Mouse (Mus musculus): ENCODE data around the gene Pqbp1.
"Not testable (repeated sequence)": the region's sequence is repeated elsewhere in the genome, so short reads cannot be mapped to it uniquely, and the experiment has no call there.

Pqbp1 gene

GRCm38 (mm10) chrX:7898880-7899874 lies at the start of gene Pqbp1, which contains the start of gene Timm17b:
Gene Pqbp1 (minus strand): TSS chrX:7899269.
Gene Timm17b (plus strand): TSS chrX:7899357.
- DNase-seq (ENCODE audit: extremely low spot score) = peak; percentile 83

- DNase-seq (ENCODE audit: extremely low spot score) = peak; percentile 91
Measured at GRCm38 (mm10) chrX:7947900-7948492, 48.9 kb upstream of the Pqbp1 start.

- DNase-seq (ENCODE audit: extremely low spot score) = no peak
Measured at GRCm38 (mm10) chrX:7947108-7947899, 48.2 kb upstream of the Pqbp1 start, which contains the start of gene Hdac6. Gene Hdac6 (minus strand): TSS chrX:7947889.

GRCm38 (mm10) chrX:7945618-7946017 lies 46.5 kb upstream of the Pqbp1 start:
- no peak for DNase-seq (ENCODE audit: extremely low spot score)

GRCm38 (mm10) chrX:7937667-7938066 lies 38.6 kb upstream of the Pqbp1 start:
- DNase-seq (ENCODE audit: extremely low spot score) = no peak

GRCm38 (mm10) chrX:7936874-7937273 lies 37.8 kb upstream of the Pqbp1 start:
- DNase-seq (ENCODE audit: extremely low spot score) = no peak

- no peak for DNase-seq (ENCODE audit: extremely low spot score)
Measured at GRCm38 (mm10) chrX:7928270-7928790, 29.3 kb upstream of the Pqbp1 start, which contains the start of gene Eras. Gene Eras (minus strand): TSS chrX:7928607.

- DNase-seq (ENCODE audit: extremely low spot score) = no peak
Measured at GRCm38 (mm10) chrX:7927116-7927515, 28.0 kb upstream of the Pqbp1 start.

GRCm38 (mm10) chrX:7926266-7926665 lies 27.2 kb upstream of the Pqbp1 start:
- DNase-seq (ENCODE audit: extremely low spot score) = no peak

- peak; percentile 18 for DNase-seq (ENCODE audit: extremely low spot score)
Measured at GRCm38 (mm10) chrX:7922032-7922431, 23.0 kb upstream of the Pqbp1 start.

GRCm38 (mm10) chrX:7919601-7920383 lies 20.7 kb upstream of the Pqbp1 start, which contains the start of gene Pcsk1n:
Gene Pcsk1n (plus strand): TSS chrX:7919822.
- peak; percentile 35 for DNase-seq (ENCODE audit: extremely low spot score)

- not testable (repeated sequence) for DNase-seq (ENCODE audit: extremely low spot score)
Measured at GRCm38 (mm10) chrX:7917960-7918359, 18.9 kb upstream of the Pqbp1 start.

GRCm38 (mm10) chrX:7915669-7916068 lies 16.6 kb upstream of the Pqbp1 start:
- not testable (repeated sequence) for DNase-seq (ENCODE audit: extremely low spot score)

- no peak for DNase-seq (ENCODE audit: extremely low spot score)
Measured at GRCm38 (mm10) chrX:7910473-7910872, 11.4 kb upstream of the Pqbp1 start.

GRCm38 (mm10) chrX:7909242-7909641 lies 10.2 kb upstream of the Pqbp1 start, which contains the start of gene Gm10490:
Gene Gm10490 (plus strand): TSS chrX:7909542.
- not testable (repeated sequence) for DNase-seq (ENCODE audit: extremely low spot score)

GRCm38 (mm10) chrX:7907735-7908134 lies 8.7 kb upstream of the Pqbp1 start, which contains the start of gene Gm10491:
Gene Gm10491 (minus strand): TSS chrX:7907835.
- DNase-seq (ENCODE audit: extremely low spot score) = no peak

- no peak for DNase-seq (ENCODE audit: extremely low spot score)
Measured at GRCm38 (mm10) chrX:7904441-7904840, 5.4 kb upstream of the Pqbp1 start.

GRCm38 (mm10) chrX:7898211-7898610 lies 858 bp downstream of the Pqbp1 start:
- DNase-seq (ENCODE audit: extremely low spot score) = no peak

GRCm38 (mm10) chrX:7883841-7884567 lies 15.1 kb downstream of the Pqbp1 start, which contains the start of gene Slc35a2:
Gene Slc35a2 (plus strand): TSS chrX:7884028.
- peak; percentile 80 for DNase-seq (ENCODE audit: extremely low spot score)

- peak; percentile 71 for DNase-seq (ENCODE audit: extremely low spot score)
Measured at GRCm38 (mm10) chrX:7879819-7880218, 19.2 kb downstream of the Pqbp1 start.
